9 mouse cellular contexts compared by ENCODE assay signal in genomic region chr6:136803093-136803738, GRCm38 (mm10). TPM values are rescaled to one million over a fixed set of nuclear protein-coding genes. Genes with fewer than 3 reads are reported as not detected.
DNase-seq lines count a peak whose midpoint lies in the region; ATAC-seq and TF ChIP-seq lines count a peak whose summit lies in the region.
"Had no signal": no experiment of that assay in that cellular context is flagged by ENCODE, and none has a peak within 500 bp of the region (broad histone marks: within the 10 kb centered on the region; RNA-seq: fewer than 3 reads in every experiment).

No protein-coding gene starts in this region.

- H3K27me3 ChIP-seq in heart, embryonic 13.5 days (replicated peaks), result no peaks in the 10 kb centered on the region
- H3K27me3 ChIP-seq in G1E (ENCODE audit: insufficient read depth, low read length), result no peaks in the 10 kb centered on the region
- H3K27me3 ChIP-seq in forebrain, embryonic 15.5 days, result no peaks in the 10 kb centered on the region

- no peaks in the 10 kb centered on the region for H3K79me2 ChIP-seq in macrophage (ENCODE audit: inconsistent target)

- no peak for DNase-seq in heart, adult 8-10 months (ENCODE audit: low spot score)
- no peak for DNase-seq in G1E (ENCODE audit: low spot score)
- DNase-seq in cerebellum, postnatal 10 days, result no peak
- DNase-seq in spleen, postnatal 36 days (ENCODE audit: low spot score in 2 of 2), result no peak
- no peak for DNase-seq in adrenal gland, postnatal 25 days

- H3K4me1 ChIP-seq in heart, embryonic 13.5 days, result peaks cover 25% of the 10 kb centered on the region
- H3K4me1 ChIP-seq in G1E (ENCODE audit: insufficient read depth, low read depth, low read length), result peaks cover 38% of the 10 kb centered on the region
- peaks cover 21% of the 10 kb centered on the region for H3K4me1 ChIP-seq in forebrain, embryonic 15.5 days

- H3K4me3 ChIP-seq in heart, embryonic 13.5 days, result peak overlapping the region; percentile 84
- H3K4me3 ChIP-seq in G1E (ENCODE audit: low read depth, low read length) (peak overlapping the region; percentile 74), macrophage (ENCODE audit: inconsistent target) (peak overlapping the region; percentile 43)
- peak overlapping the region; percentile 75 for H3K4me3 ChIP-seq in forebrain, embryonic 15.5 days

- peak overlapping the region; percentile 92 for H3K4me2 ChIP-seq in heart, embryonic 13.5 days
- peak overlapping the region; percentile 72 for H3K4me2 ChIP-seq in forebrain, embryonic 15.5 days (replicated peaks)

- peak overlapping the region; percentile 100 for H3K27ac ChIP-seq in heart, embryonic 13.5 days (replicated peaks)
- peak overlapping the region; percentile 100 for H3K27ac ChIP-seq in forebrain, embryonic 15.5 days (replicated peaks)
- peak overlapping the region; percentile 92 for H3K27ac ChIP-seq in macrophage

- WGBS in heart, embryonic 13.5 days, result 9% methylated on average over 12 of the region's 12 CpGs
- 21% methylated on average over 12 of the region's 12 CpGs for WGBS in forebrain, embryonic 15.5 days
- WGBS in macrophage (ENCODE audit: missing documents), result 22% methylated on average over 12 of the region's 12 CpGs

- TF ChIP-seq CTCF in G1E (IDR thresholded peaks at IDR 0.05; ENCODE audit: low read depth, low read length), result no peak

- ATAC-seq in heart, embryonic 13.5 days (ENCODE audit: extremely low read depth, insufficient number of reproducible peaks, low FRiP score, low TSS enrichment), result no peak
- 0 out of 2 replicates have a peak, but pooled peaks have one; percentile 0 for ATAC-seq in G1E (ENCODE audit: extremely low read depth, insufficient number of reproducible peaks, low FRiP score, poor library complexity, severe bottlenecking)
- ATAC-seq in forebrain, embryonic 15.5 days (replicated peaks), result no peak; the same call in 1 of the 2 replicates

- no peaks in the 10 kb centered on the region for H3K36me3 ChIP-seq in heart, embryonic 13.5 days
- H3K36me3 ChIP-seq in G1E (replicated peaks) (peaks cover 2% of the 10 kb centered on the region), macrophage (ENCODE audit: inconsistent target) (no peaks in the 10 kb centered on the region)
- no peaks in the 10 kb centered on the region for H3K36me3 ChIP-seq in forebrain, embryonic 15.5 days

- peak overlapping the region; percentile 99 for H3K9ac ChIP-seq in heart, embryonic 13.5 days
- peak overlapping the region; percentile 93 for H3K9ac ChIP-seq in forebrain, embryonic 15.5 days (replicated peaks)

- H3K9me3 ChIP-seq in heart, embryonic 13.5 days, result no peaks in the 10 kb centered on the region
- H3K9me3 ChIP-seq in G1E (replicated peaks), result no peaks in the 10 kb centered on the region
- H3K9me3 ChIP-seq in forebrain, embryonic 15.5 days, result no peaks in the 10 kb centered on the region

RNA-seq across cellular contexts. Expression of gene Hist4h4, which starts 1.0 kb away (rescaled TPM):
- 0.11 and 0.34 TPM in 2 replicates for polyA plus RNA-seq in heart, embryonic 13.5 days (2015; fragmentation: Nextera tagmentation; extraction: Ambion mirVana)
- total RNA-seq in heart, adult 8-10 months (2022), result 1 to 10 TPM; 5.9 to 8.4 (median 6.9) TPM
- total RNA-seq in G1E (2014; fragmentation: Nextera tagmentation), result 179 and 196 TPM in 2 replicates
- total RNA-seq in G1E (2017), result 60.9 and 79.0 TPM in 2 replicates
- 0.89 and 6.6 TPM in 2 replicates for polyA plus RNA-seq in G1E (2012)
- polyA plus RNA-seq in forebrain, embryonic 15.5 days (2015; fragmentation: Nextera tagmentation; extraction: Ambion mirVana), result 0.97 and 1.1 TPM in 2 replicates
- 1 to 10 TPM in 19 of 26 experiments, under 1 TPM in 7; 0.62 to 9.7 (median 1.5) TPM for total RNA-seq in macrophage (2018; cell fraction: chromatin; rRNA removed)
- total RNA-seq in macrophage (2018; cell fraction: cytosol; rRNA removed), result 1 to 10 TPM in 10 of 26 experiments, under 1 TPM in 16; 0.29 to 4.0 (median 0.75) TPM
- total RNA-seq in macrophage (2018; cell fraction: nucleus; rRNA removed), result 10 to 100 TPM in 2 of 26 experiments, 1 to 10 TPM in 14, under 1 TPM in 10; 0.44 to 12.4 (median 1.5) TPM
- 0.07 TPM in 1 of 3 replicates, not detected in the others for polyA plus RNA-seq in macrophage (2018)
- 13.6 and 16.1 TPM in 2 replicates for total RNA-seq in adrenal gland, postnatal 25 days (2021)

RNA-seq across cellular contexts. Expression of gene H2afj, which starts 4.8 kb away (rescaled TPM):
- polyA plus RNA-seq in heart, embryonic 13.5 days (2015; fragmentation: Nextera tagmentation; extraction: Ambion mirVana), result 75.2 and 81.2 TPM in 2 replicates
- 10 to 100 TPM; 20.6 to 35.7 (median 31.6) TPM for total RNA-seq in heart, adult 8-10 months (2022)
- total RNA-seq in G1E (2014; fragmentation: Nextera tagmentation) (17.4 and 23.6 TPM in 2 replicates), G1E (2017) (84.6 and 98.5 TPM in 2 replicates)
- polyA plus RNA-seq in G1E (2012) (479 and 625 TPM in 2 replicates), macrophage (2018) (13.7 to 65.7 TPM (median 49.0 TPM) in 3 replicates)
- polyA plus RNA-seq in forebrain, embryonic 15.5 days (2015; fragmentation: Nextera tagmentation; extraction: Ambion mirVana), result 120 and 132 TPM in 2 replicates
- 10 to 100 TPM in 19 of 26 experiments, 1 to 10 TPM in 7; 2.5 to 56.7 (median 18.4) TPM for total RNA-seq in macrophage (2018; cell fraction: chromatin; rRNA removed)
- total RNA-seq in macrophage (2018; cell fraction: cytosol; rRNA removed), result 10 to 100 TPM; 21.4 to 63.1 (median 39.3) TPM
- total RNA-seq in macrophage (2018; cell fraction: nucleus; rRNA removed), result 10 to 100 TPM in 25 of 26 experiments, 1 to 10 TPM in 1; 7.5 to 91.1 (median 38.9) TPM
- 196 and 200 TPM in 2 replicates for total RNA-seq in adrenal gland, postnatal 25 days (2021)

RNA-seq across cellular contexts. Expression of gene Gucy2c, which starts 21.7 kb away (rescaled TPM):
- 0.04 TPM in 2 replicates for polyA plus RNA-seq in heart, embryonic 13.5 days (2015; fragmentation: Nextera tagmentation; extraction: Ambion mirVana)
- not detected for total RNA-seq in heart, adult 8-10 months (2022)
- total RNA-seq in G1E (2014; fragmentation: Nextera tagmentation) (not detected in 2 replicates), G1E (2017) (under 0.01 TPM in 1 of 2 replicates, not detected in the other)
- polyA plus RNA-seq in G1E (2012) (not detected in 2 replicates), macrophage (2018) (not detected in 3 replicates)
- 0.05 TPM in 2 replicates for polyA plus RNA-seq in forebrain, embryonic 15.5 days (2015; fragmentation: Nextera tagmentation; extraction: Ambion mirVana)
- total RNA-seq in macrophage (2018; cell fraction: chromatin; rRNA removed), result not detected
- total RNA-seq in macrophage (2018; cell fraction: cytosol; rRNA removed), result not detected
- total RNA-seq in macrophage (2018; cell fraction: nucleus; rRNA removed), result not detected
- not detected in 2 replicates for total RNA-seq in adrenal gland, postnatal 25 days (2021)
- total RNA-seq: megakaryocyte progenitor cell, adult 5-6 weeks had no signal

RNA-seq across cellular contexts. Expression of gene BC049715, which starts 24.2 kb away (rescaled TPM):
- polyA plus RNA-seq in heart, embryonic 13.5 days (2015; fragmentation: Nextera tagmentation; extraction: Ambion mirVana), result 1.2 and 1.9 TPM in 2 replicates
- total RNA-seq in heart, adult 8-10 months (2022), result 1 to 10 TPM in 1 of 4 experiments, under 1 TPM in 3; 0.89 to 1.6 (median 0.94) TPM
- total RNA-seq in G1E (2014; fragmentation: Nextera tagmentation), result 2.0 and 2.6 TPM in 2 replicates
- 1.5 and 1.9 TPM in 2 replicates for total RNA-seq in G1E (2017)
- polyA plus RNA-seq in G1E (2012), result 2.6 and 4.2 TPM in 2 replicates
- polyA plus RNA-seq in forebrain, embryonic 15.5 days (2015; fragmentation: Nextera tagmentation; extraction: Ambion mirVana), result 0.93 and 1.1 TPM in 2 replicates
- total RNA-seq in macrophage (2018; cell fraction: chromatin; rRNA removed), result 10 to 100 TPM in 24 of 26 experiments, 1 to 10 TPM in 2; 2.9 to 40.6 (median 27.1) TPM
- total RNA-seq in macrophage (2018; cell fraction: cytosol; rRNA removed), result 1 to 10 TPM in 23 of 26 experiments, under 1 TPM in 3; 0.61 to 4.5 (median 2.6) TPM
- 10 to 100 TPM in 19 of 26 experiments, 1 to 10 TPM in 7; 2.6 to 35.4 (median 17.9) TPM for total RNA-seq in macrophage (2018; cell fraction: nucleus; rRNA removed)
- polyA plus RNA-seq in macrophage (2018), result 1.6 to 2.4 TPM (median 1.8 TPM) in 3 replicates
- 0.24 and 0.94 TPM in 2 replicates for total RNA-seq in adrenal gland, postnatal 25 days (2021)

RNA-seq across cellular contexts. Expression of gene Wbp11, which starts 24.8 kb away (rescaled TPM):
- polyA plus RNA-seq in heart, embryonic 13.5 days (2015; fragmentation: Nextera tagmentation; extraction: Ambion mirVana), result 70.6 and 71.1 TPM in 2 replicates
- 10 to 100 TPM; 60.9 to 70.3 (median 65.5) TPM for total RNA-seq in heart, adult 8-10 months (2022)
- total RNA-seq in G1E (2014; fragmentation: Nextera tagmentation), result 172 and 202 TPM in 2 replicates
- total RNA-seq in G1E (2017), result 35.3 and 49.0 TPM in 2 replicates
- 307 and 347 TPM in 2 replicates for polyA plus RNA-seq in G1E (2012)
- 79.0 and 82.5 TPM in 2 replicates for polyA plus RNA-seq in forebrain, embryonic 15.5 days (2015; fragmentation: Nextera tagmentation; extraction: Ambion mirVana)
- 100 to 1,000 TPM in 11 of 26 experiments, 10 to 100 TPM in 15; 62.7 to 129 (median 88.5) TPM for total RNA-seq in macrophage (2018; cell fraction: chromatin; rRNA removed)
- 10 to 100 TPM; 58.7 to 97.0 (median 70.5) TPM for total RNA-seq in macrophage (2018; cell fraction: cytosol; rRNA removed)
- 100 to 1,000 TPM in 3 of 26 experiments, 10 to 100 TPM in 23; 50.7 to 111 (median 71.2) TPM for total RNA-seq in macrophage (2018; cell fraction: nucleus; rRNA removed)
- 55.5 to 198 TPM (median 71.9 TPM) in 3 replicates for polyA plus RNA-seq in macrophage (2018)
- total RNA-seq in adrenal gland, postnatal 25 days (2021), result 73.2 and 79.7 TPM in 2 replicates
